Mouse (Mus musculus): ENCODE data around the gene Rftn1.

GRCm38 (mm10) chr17:50052741-50053468, 137.6 kb downstream of the Rftn1 start:
- TF ChIP-seq CTCF (IDR thresholded peaks at IDR 0.05; ENCODE audit: low read depth, low read length) (no peak), POLR2A (IDR thresholded peaks at IDR 0.05; ENCODE audit: extremely low read depth, insufficient read depth, low read length) (no peak)
